Mouse (Mus musculus) hindbrain, embryonic 14.5 days (tissue): ENCODE data around the gene Panx1. TPM values are rescaled to one million over a fixed set of nuclear protein-coding genes. Genes with fewer than 3 reads are reported as not detected.

Experiments used
- ATAC-seq: fragments of 200-750 bp; cut with Nextera tagmentation; 2 replicates; pipeline ENCODE4 v1.8.0; 2017; ENCODE audit warnings: moderate number of reproducible peaks, mild to moderate bottlenecking, moderate TSS enrichment, moderate library complexity; ENCODE audit not compliant: low FRiP score
- DNase-seq: peaks from one replicate; pipeline ENCODE4 v3.0.0-alpha.2; 2015; ENCODE audit warnings: low spot score
- H3K27ac ChIP-seq: fragments of 300-500 bp; sonication (generic); 2 replicates; pipeline ENCODE4 v1.5.1; 2014; ENCODE audit warnings: mild to moderate bottlenecking, moderate library complexity
- H3K27me3 ChIP-seq: fragments of 300-500 bp; sonication (generic); 2 replicates; pipeline ENCODE4 v1.6.1; 2014; ENCODE audit warnings: mild to moderate bottlenecking, low read length, mixed read lengths; ENCODE audit not compliant: control insufficient read depth, insufficient read depth
- H3K36me3 ChIP-seq: fragments of 300-500 bp; sonication (generic); replicated peaks from 2 replicates; pipeline ENCODE4 v1.6.1; 2014; ENCODE audit not compliant: control insufficient read depth, insufficient read depth
- H3K4me1 ChIP-seq: fragments of 300-500 bp; sonication (generic); replicated peaks from 2 replicates; pipeline ENCODE4 v1.6.1; 2014; ENCODE audit warnings: antibody characterized with exemption, low read length, mixed read lengths; ENCODE audit not compliant: control insufficient read depth, insufficient read depth
- H3K4me2 ChIP-seq: fragments of 300-500 bp; sonication (generic); replicated peaks from 2 replicates; pipeline ENCODE4 v1.6.1; 2014; ENCODE audit warnings: mild to moderate bottlenecking, moderate library complexity
- H3K4me3 ChIP-seq: fragments of 300-500 bp; sonication (generic); replicated peaks from 2 replicates; pipeline ENCODE4 v1.5.1; 2014; ENCODE audit warnings: mild to moderate bottlenecking, low read length
- H3K9ac ChIP-seq: fragments of 300-500 bp; sonication (generic); 2 replicates; pipeline ENCODE4 v1.6.1; 2014
- H3K9me3 ChIP-seq: fragments of 300-500 bp; sonication (generic); 2 replicates; pipeline ENCODE4 v1.6.1; 2016; ENCODE audit warnings: low read length; ENCODE audit not compliant: control insufficient read depth
- WGBS: fragments of 180-500 bp; shearing (Covaris S2); extraction: QIAGEN DNeasy Blood & Tissue Kit; methylation state at CpG from one replicate; pipeline ENCODE4 v1.1.7; 2014; 5-methylcytosine and 5-hydroxymethylcytosine counted together
- polyA plus RNA-seq: library from polyadenylated mRNA; unstranded; fragments of >200 nt; fragmentation: Nextera tagmentation; extraction: Ambion mirVana; gene quantifications from 2 replicates; pipeline ENCODE4 v1.2.1, GENCODE M21; 2014

Gene Panx1
- polyA plus RNA-seq, 1 experiment from 2014 or later: 197 TPM

DNA sequence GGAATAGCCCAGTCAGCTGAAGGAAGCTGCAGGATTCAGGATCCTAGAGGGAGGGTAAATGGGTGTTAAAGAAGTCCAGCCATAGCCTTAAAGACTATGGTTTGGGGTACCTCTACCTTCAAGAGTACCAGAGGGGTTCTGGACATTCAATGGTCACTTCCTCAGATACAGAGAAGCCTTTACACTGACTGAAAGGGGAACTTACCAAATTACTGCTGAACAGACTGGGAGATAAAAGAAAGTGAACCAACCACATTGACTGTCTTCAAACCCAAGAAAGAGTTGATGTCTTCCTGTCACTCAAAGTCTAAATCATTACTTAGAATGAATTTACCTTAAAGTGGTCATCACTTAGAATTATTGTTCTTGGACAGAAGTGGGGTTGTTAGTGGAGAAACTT, 62.6 kb downstream of the Panx1 start:
- DNase-seq (no peak), ATAC-seq (no peak)
- Histone ChIP-seq H3K9me3 (0 out of 2 replicates have a peak, but pooled peaks cover 5% of the 10 kb centered on the region), H3K4me3 (no peak overlapping the region), H3K4me1 (no peaks in the 10 kb centered on the region), H3K4me2 (no peak overlapping the region), H3K27ac (no peak overlapping the region), H3K27me3 (no peaks in the 10 kb centered on the region), H3K36me3 (no peaks in the 10 kb centered on the region), H3K9ac (no peak overlapping the region)

DNA sequence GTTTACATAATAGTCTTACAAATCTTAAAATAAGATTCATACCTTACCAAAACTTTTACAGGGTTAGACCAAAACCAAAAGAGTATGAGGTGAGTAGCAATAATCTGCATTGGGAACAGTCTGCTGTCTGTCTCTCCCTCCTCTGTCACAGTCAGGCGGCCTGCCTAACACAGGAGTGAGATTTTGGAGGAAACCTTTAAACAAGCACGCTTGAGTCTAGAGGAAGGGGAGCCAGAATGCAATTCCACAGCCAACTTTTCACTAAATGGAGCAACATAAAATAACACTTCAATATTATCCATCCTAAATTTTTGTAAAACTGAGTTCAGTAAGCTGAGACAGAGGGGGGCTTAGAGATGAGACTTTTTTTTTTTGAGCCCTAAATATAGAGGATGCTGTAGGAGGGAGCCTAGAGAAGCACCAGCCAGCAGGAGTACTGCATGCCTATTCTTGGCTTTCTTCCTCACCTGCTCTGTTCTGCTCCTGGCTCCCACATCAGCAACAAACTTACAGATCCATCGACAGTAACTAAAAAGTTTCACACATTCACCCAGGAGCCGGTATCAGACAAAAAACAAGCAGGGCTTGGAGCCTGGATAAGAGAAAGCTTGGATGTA, 63.6 kb downstream of the Panx1 start:
- WGBS: 87% methylated on average over 4 of the region's 4 CpGs
- no peak overlapping the region for H3K4me3 ChIP-seq
- H3K27ac ChIP-seq: no peak overlapping the region
- H3K9me3 ChIP-seq: 0 out of 2 replicates have a peak, but pooled peaks cover 6% of the 10 kb centered on the region
- no peak overlapping the region for H3K9ac ChIP-seq
- H3K4me1 ChIP-seq: no peaks in the 10 kb centered on the region
- no peaks in the 10 kb centered on the region for H3K36me3 ChIP-seq
- ATAC-seq: no peak
- H3K27me3 ChIP-seq: no peaks in the 10 kb centered on the region
- no peak for DNase-seq
- no peak overlapping the region for H3K4me2 ChIP-seq

DNA sequence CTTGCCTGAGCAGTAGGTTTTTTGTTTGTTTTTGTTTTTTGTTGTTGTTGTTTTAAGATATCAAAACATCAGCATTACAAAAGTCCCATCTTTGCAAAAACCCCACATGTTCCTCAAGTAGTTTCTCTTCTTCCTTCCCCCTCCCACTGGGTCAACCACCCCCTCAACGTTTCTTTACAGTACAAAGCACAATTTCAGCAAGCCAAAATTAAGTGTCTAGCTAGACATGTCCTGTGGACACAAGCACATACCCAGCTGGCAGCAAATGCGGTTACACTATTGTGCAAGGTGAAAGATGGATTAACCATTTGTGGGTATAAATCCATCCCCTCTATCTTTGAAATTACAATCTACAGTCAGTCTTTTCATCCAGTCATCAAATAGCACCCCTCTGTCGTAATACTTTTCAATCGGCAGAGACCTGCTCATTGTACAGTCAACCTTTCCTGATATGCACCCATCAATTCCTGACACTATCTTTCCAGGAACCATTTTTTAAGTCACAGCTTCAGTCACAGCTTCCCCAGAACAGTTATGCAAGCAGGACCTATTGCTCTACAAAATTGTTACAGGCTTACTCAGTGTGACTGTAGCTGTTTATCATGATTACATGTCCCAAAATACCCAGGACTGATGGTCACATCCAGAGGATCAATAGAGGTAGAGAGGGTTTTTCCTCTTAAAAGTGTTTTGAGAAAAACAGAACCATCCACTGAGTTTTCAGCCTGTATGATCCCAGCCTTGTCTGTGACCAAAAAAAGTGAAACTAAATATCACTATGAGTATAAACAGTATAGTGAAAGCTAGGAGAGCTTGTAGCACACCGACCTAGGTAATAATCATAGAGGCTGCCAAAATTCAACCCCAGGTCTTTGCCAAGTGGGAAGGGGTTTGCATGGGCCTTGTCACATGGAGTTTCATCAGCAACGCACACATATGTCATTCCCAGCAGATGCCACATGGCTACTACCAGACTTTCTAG, 70.7 kb downstream of the Panx1 start:
- H3K27ac ChIP-seq: no peak overlapping the region
- no peaks in the 10 kb centered on the region for H3K36me3 ChIP-seq
- 80% methylated on average over 6 of the region's 6 CpGs for WGBS
- H3K4me2 ChIP-seq: no peak overlapping the region
- no peak overlapping the region for H3K4me3 ChIP-seq
- DNase-seq (no peak), ATAC-seq (no peak)
- no peaks in the 10 kb centered on the region for H3K27me3 ChIP-seq
- no peaks in the 10 kb centered on the region for H3K4me1 ChIP-seq
- H3K9me3 ChIP-seq: 0 out of 2 replicates have a peak, but pooled peaks cover 6% of the 10 kb centered on the region
- H3K9ac ChIP-seq: no peak overlapping the region

DNA sequence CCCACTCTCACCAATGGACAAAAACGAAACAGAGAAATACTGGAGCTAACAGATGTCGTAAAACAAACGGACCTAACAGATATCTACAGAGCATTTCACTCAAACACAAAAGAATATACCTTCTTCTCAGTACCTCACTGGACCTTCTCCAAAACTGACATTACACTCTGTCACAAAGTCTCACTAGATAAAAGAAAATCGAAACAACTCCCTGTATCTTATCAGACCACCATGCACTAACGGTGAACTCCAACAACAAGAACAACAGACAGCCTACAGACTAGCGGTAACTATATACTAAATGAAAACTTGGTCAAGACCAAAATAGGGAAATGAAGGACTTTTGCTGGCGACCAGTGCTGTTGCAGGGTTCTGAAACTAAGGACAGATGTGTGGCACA, 71.5 kb downstream of the Panx1 start:
- ATAC-seq: no peak
- WGBS: 86% methylated on average over 7 of the region's 7 CpGs

DNA sequence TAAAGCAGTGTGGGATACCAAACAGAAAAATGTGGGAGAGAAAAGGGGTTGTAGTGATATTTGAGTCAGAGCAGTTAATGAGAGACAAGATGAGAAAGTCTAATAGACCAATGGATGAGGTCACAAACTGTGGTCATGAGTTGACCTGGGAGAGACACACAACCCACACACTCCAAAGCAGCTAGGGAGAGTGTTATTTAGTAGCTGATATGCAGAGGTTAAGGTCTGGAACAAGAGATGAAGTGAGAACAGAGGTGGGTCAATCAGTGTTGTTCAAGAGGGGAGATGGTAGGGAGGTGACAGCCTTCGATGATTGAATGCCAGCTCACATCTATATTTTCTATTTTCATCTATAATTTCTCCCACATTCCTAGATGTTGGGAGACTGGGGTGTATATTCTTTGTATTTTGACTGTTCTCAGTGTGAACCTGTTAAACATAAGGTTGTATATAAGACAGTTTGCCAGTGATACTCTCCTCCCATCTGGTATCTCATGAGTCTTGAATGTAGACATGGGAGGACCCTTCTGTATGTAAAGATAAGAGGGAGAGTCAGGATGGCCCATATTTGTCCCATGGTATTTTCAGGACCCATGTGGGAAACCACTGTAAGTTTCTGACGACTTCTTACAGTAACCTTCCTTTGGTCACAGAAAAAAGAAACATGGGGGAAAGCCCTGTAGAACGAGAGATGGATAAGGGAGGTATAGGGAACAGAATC, 74.3 kb downstream of the Panx1 start:
- H3K4me2 ChIP-seq: no peak overlapping the region
- H3K27ac ChIP-seq: no peak overlapping the region
- H3K36me3 ChIP-seq: no peaks in the 10 kb centered on the region
- H3K9me3 ChIP-seq: no peaks in the 10 kb centered on the region
- DNase-seq (no peak), ATAC-seq (no peak)
- 83% methylated on average over 3 of the region's 3 CpGs for WGBS
- no peak overlapping the region for H3K4me3 ChIP-seq
- no peak overlapping the region for H3K9ac ChIP-seq
- H3K4me1 ChIP-seq: no peaks in the 10 kb centered on the region
- H3K27me3 ChIP-seq: no peaks in the 10 kb centered on the region

More for the DNA sequence above, 71.5 kb downstream of the Panx1 start:
- H3K4me3 ChIP-seq: no peak overlapping the region
- DNase-seq: no peak
- H3K27ac ChIP-seq: no peak overlapping the region
- H3K9ac ChIP-seq: no peak overlapping the region
- 0 out of 2 replicates have a peak, but pooled peaks cover 6% of the 10 kb centered on the region for H3K9me3 ChIP-seq
- H3K4me1 ChIP-seq: no peaks in the 10 kb centered on the region
- H3K27me3 ChIP-seq: no peaks in the 10 kb centered on the region
- no peak overlapping the region for H3K4me2 ChIP-seq
- H3K36me3 ChIP-seq: no peaks in the 10 kb centered on the region

DNA sequence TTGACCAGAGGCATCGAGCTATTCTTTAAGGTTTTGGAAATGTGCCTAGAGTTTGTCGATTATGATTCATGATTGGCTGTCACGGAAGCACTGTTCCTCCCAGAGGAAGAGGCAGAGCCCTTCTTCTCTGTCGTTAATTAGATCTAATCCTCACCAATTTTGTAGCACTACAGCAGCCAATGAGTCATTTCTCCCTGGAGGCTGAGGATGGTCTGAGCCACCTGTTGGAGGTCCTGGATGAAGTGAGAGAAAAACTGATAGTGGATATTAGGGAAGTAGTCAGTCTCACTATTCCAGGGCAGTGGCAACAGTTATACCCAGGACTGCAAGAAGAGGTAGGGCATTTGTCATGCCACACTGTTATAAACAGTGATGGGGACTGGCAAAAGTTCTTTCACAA, 75.1 kb downstream of the Panx1 start:
- Histone ChIP-seq H3K4me1 (no peaks in the 10 kb centered on the region), H3K4me3 (no peak overlapping the region), H3K36me3 (no peaks in the 10 kb centered on the region), H3K27ac (no peak overlapping the region), H3K9me3 (no peaks in the 10 kb centered on the region), H3K4me2 (no peak overlapping the region), H3K27me3 (no peaks in the 10 kb centered on the region), H3K9ac (no peak overlapping the region)
- 75% methylated on average over 4 of the region's 4 CpGs for WGBS
- DNase-seq (no peak), ATAC-seq (no peak)

DNA sequence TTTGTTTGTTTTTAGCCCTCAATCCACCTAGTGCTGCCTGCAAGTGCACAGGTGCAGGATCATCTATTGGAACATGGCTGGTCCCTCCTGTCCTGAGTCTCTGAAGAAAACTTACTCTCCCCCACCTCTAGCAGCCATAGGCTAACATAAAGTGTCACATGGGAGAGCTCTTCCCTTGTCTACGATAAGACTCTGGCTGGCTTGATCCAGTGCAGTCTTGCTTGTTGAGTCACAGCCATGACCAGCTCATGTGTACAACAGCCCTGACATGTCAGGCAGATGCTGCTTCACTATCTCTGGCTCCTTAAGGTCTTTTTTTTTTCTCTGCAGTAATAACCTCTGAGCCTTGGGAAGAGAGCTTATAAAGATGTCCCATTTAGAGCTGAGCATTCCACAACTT, 77.7 kb downstream of the Panx1 start:
- H3K4me2 ChIP-seq: no peak overlapping the region
- no peak overlapping the region for H3K27ac ChIP-seq
- ATAC-seq (no peak), DNase-seq (no peak)
- no peak overlapping the region for H3K9ac ChIP-seq
- no peaks in the 10 kb centered on the region for H3K4me1 ChIP-seq
- H3K4me3 ChIP-seq: no peak overlapping the region
- 81% methylated on average over 1 of the region's 1 CpGs for WGBS
- H3K36me3 ChIP-seq: no peaks in the 10 kb centered on the region
- H3K9me3 ChIP-seq: no peaks in the 10 kb centered on the region
- no peaks in the 10 kb centered on the region for H3K27me3 ChIP-seq

DNA sequence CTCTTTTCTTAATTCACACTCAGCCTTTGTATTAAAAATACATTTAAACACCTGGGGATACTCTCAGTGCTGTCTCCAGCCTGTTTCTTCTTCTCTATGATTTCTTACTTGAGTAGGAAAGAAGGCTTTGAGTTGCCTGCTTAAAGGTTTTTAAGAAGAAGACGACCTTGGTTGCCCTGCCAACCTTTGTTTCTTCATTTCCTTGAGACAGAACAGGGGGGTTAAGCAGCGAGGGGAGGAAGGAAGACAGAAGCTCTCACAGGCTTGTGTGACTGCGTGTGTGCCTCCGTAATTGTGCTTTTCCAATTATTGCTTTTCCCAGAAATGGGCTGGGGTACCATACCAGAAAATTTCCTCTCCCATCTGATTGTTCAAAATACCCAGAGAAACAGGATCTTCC, 78.5 kb downstream of the Panx1 start:
- ATAC-seq: no peak
- WGBS: 62% methylated on average over 4 of the region's 4 CpGs
- no peak overlapping the region for H3K9ac ChIP-seq

DNA sequence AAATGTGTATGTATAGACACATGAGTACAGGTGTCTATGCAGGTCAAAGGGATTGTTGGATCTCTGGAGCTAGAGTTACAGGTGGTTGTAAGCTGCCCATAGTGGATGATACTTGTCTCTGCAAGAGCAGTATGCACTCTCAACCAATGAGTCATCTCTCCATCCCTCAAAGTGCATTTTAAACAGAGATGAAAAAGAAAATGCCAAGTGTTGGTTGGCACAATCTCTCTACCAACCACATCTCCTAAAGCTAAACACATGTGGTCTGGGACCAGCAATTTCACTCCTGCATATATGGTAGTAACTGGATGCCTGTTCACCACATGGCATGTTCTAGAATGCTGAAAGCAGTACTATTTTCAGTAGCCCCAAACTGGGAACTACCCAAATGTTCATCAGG, 79.9 kb downstream of the Panx1 start:
- Histone ChIP-seq H3K36me3 (no peaks in the 10 kb centered on the region), H3K4me3 (no peak overlapping the region), H3K27ac (no peak overlapping the region), H3K4me1 (no peaks in the 10 kb centered on the region), H3K4me2 (no peak overlapping the region), H3K9ac (no peak overlapping the region), H3K9me3 (no peaks in the 10 kb centered on the region), H3K27me3 (no peaks in the 10 kb centered on the region)
- ATAC-seq (no peak), DNase-seq (no peak)

More for the DNA sequence above, 78.5 kb downstream of the Panx1 start:
- no peak overlapping the region for H3K27ac ChIP-seq
- no peaks in the 10 kb centered on the region for H3K27me3 ChIP-seq
- H3K9me3 ChIP-seq: no peaks in the 10 kb centered on the region
- no peaks in the 10 kb centered on the region for H3K4me1 ChIP-seq
- no peak overlapping the region for H3K4me3 ChIP-seq
- no peak overlapping the region for H3K4me2 ChIP-seq
- H3K36me3 ChIP-seq: no peaks in the 10 kb centered on the region
- no peak for DNase-seq
